Mouse (Mus musculus) splenic B cell, adult 2 months (primary cell): ENCODE data around the gene Saa3.

Experiments used
- DNase-seq: peaks from one replicate; pipeline ENCODE4 v3.0.0-alpha.2; 2011; ENCODE audit warnings: low read depth, low spot score
- H3K27me3 ChIP-seq: 2 replicates; pipeline ENCODE4 v1.6.1; 2012; ENCODE audit warnings: mild to moderate bottlenecking, low read length, moderate library complexity, mixed read lengths; ENCODE audit not compliant: control insufficient read depth, poor library complexity, insufficient read depth, severe bottlenecking
- H3K36me3 ChIP-seq: 2 replicates; pipeline ENCODE4 v1.6.1; 2012; ENCODE audit warnings: mild to moderate bottlenecking, low read length, moderate library complexity, mixed read lengths; ENCODE audit not compliant: control insufficient read depth, poor library complexity, insufficient read depth, severe bottlenecking

Saa3 gene

DNA sequence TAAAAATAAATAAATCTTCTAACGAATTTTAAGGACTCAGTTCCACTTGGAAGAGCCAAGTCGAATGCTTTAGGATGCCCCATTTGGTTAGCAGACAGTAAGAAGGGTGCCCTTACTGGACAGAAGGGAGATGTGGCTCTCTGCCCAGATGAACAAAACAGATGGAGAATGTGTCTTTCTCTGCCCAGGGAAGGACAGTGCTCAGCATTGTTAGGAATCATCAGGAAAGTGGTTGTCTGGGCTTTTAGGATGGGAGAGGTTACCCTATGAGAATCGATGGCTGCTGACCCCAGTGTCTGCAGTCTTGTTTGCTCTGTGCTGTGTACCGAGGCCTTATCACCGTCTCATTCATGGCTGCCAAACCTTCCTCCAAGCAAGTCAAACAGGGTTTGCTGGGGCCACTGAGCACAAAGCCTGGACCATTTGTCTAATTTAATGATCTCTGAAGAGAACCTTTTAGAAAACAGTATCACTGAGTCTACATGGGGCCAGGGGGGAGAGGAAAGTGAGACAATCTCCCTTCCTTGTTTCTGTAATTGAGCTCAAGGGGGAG is 38.6 kb downstream of the Saa3 start:
- Histone ChIP-seq H3K36me3 (no peaks in the 10 kb centered on the region), H3K27me3 (no peaks in the 10 kb centered on the region)
- no peak for DNase-seq

DNA sequence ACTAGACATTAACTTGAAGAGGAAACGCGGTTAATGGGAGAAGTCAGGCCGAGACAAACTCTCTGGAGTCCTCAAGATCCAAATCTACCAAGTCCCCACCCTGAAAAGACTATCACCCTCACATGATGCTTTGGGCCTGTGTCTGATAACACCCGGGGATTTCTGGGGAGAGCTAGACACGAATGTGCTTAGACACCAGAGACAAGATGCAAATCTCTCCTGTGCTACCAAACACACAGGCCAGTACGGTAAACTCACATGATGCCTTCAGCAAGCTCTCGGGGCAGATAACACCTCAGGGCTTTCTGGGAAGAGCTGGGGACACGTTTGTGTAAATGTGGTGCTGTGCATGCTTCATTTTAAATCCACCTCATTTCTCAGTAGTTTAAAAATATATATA is 39.6 kb downstream of the Saa3 start:
- DNase-seq, result no peak
- Histone ChIP-seq H3K27me3 (no peaks in the 10 kb centered on the region), H3K36me3 (no peaks in the 10 kb centered on the region)

DNA sequence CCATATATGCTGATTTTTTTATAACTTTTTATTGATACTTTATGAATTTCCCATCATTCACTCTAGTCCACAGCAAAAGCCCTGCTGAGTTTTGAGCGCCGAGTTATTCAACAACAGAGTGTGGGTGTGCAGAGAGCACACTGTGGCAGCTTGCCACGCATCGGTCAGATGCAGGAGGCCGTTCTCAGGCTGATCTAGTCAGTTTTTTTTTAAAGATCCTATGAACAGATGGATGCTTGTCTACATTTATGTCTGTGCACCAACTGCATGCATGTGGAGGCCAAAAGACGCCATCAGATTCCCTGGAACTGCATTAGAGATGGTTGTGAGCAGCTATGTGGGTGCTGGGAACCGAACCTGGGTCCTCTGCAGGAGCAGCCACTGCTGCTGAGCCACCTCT is 40.4 kb downstream of the Saa3 start:
- no peak for DNase-seq
- no peaks in the 10 kb centered on the region for H3K27me3 ChIP-seq
- no peaks in the 10 kb centered on the region for H3K36me3 ChIP-seq

- DNase-seq, result no peak
- H3K27me3 ChIP-seq, result no peaks in the 10 kb centered on the region
- H3K36me3 ChIP-seq, result no peaks in the 10 kb centered on the region
These were observed 43.3 kb downstream of the Saa3 start, which contains the start of gene Tph1 for GRCm38 (mm10) chr7:46672160-46672672. Gene Tph1, minus strand, starts transcription at chr7:46672537.

GRCm38 (mm10) chr7:46667256-46667655 is 48.2 kb downstream of the Saa3 start:
- no peaks in the 10 kb centered on the region for H3K27me3 ChIP-seq
- DNase-seq, result no peak
- no peaks in the 10 kb centered on the region for H3K36me3 ChIP-seq

- Histone ChIP-seq H3K27me3 (no peaks in the 10 kb centered on the region), H3K36me3 (no peaks in the 10 kb centered on the region)
- DNase-seq, result peak; percentile 41
These were observed 50.3 kb downstream of the Saa3 start for GRCm38 (mm10) chr7:46665236-46665635.
